Mouse (Mus musculus): ENCODE results near the gene Ranbp3l.
"Not testable (repeated sequence)": the region's sequence is repeated elsewhere in the genome, so short reads cannot be mapped to it uniquely, and the experiment has no call there.

Ranbp3l gene

GRCm38 (mm10) chr15:8967573-8968228, at the start of gene Ranbp3l:
Gene Ranbp3l, plus strand, starts transcription at chr15:8967949.
- DNase-seq: no peak

- DNase-seq: no peak
Observed at GRCm38 (mm10) chr15:8930061-8930460, 37.7 kb upstream of the Ranbp3l start.

- DNase-seq: no peak
Observed at GRCm38 (mm10) chr15:8936911-8937310, 30.8 kb upstream of the Ranbp3l start.

DNA sequence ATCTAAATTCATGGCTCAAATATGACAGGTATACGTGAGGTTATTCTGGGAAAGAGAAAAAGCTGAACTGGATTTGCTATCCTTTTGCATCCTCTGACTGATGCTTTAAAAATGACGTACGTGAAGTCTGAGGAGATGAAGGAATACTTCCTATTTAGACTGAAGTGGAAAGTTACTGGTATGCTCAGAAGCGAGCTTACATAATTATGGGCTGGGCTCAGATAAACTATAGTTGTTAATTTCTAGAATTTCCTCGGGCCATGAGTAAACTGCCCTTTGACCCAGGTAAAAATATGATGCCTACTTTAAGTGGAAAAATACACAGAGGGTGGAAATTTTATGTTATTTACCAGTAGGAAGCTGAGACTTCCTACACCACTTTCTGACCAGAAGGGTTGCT, 26.9 kb upstream of the Ranbp3l start:
- DNase-seq: no peak

DNA sequence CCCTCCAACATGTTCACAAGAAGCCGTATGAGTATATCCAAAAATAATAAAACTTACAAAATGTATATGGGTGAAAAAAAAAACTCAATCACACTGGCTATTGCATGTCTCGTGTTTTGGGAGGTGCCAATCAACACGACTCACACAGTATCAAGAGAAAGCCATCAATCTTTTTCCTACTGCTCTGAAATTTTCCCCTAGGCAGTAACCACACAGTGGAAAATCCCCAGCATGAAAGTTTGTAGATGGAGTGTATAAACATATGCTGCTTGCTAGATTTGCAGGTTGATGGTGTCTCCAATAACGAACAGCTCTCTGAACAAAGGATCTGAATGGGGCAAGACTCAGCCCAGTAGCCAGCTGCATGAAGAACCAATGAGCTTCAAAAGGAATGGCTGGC, 16.9 kb upstream of the Ranbp3l start:
- no peak for DNase-seq

GRCm38 (mm10) chr15:8963323-8963722, 4.4 kb upstream of the Ranbp3l start:
- no peak for DNase-seq

DNA sequence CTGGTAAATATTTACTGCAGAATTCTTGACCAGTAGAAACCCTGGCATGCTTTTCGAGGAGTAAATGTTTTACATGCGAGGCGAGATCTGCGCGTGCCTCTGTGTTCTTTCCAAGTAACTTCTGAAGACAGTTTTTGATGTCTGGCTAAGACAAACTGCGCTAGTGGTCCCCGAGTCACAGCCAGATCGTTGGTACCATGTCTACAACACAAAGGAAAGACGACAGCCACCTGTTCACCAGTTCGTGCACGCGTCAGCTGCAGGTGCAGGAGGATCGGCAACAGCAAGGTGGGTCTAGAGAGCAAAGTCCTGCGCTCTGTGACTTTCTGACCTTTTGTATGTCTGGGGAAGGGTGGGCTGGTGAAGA, 463 bp downstream of the Ranbp3l start:
- no peak for DNase-seq

- no peak for DNase-seq
Observed at GRCm38 (mm10) chr15:8969061-8969635, 1.4 kb downstream of the Ranbp3l start.

DNA sequence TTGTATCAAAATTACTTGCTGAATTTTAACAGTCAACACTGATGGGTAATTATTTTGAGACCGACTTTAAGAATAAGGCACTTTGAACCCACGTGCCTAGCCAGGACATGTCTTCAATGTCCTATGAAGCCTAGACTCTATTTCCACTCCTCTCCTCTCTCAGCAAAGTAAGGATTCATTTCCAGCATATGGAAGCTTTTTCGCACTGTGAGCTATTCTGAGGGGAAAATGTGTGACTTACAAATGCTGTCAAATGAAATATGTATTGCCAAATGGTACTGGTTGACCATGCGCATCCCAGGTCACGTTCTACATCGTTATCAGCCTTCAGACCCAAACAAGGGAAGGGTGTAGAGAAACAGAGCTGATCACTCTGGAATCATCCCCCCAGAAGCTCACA, 23.5 kb downstream of the Ranbp3l start:
- DNase-seq: no peak

GRCm38 (mm10) chr15:8991859-8992838, 24.4 kb downstream of the Ranbp3l start:
- no peak for DNase-seq

GRCm38 (mm10) chr15:8994608-8995277, 27.0 kb downstream of the Ranbp3l start:
- DNase-seq: no peak

- no peak for DNase-seq
Observed at GRCm38 (mm10) chr15:8995490-8995889, 27.7 kb downstream of the Ranbp3l start.

DNA sequence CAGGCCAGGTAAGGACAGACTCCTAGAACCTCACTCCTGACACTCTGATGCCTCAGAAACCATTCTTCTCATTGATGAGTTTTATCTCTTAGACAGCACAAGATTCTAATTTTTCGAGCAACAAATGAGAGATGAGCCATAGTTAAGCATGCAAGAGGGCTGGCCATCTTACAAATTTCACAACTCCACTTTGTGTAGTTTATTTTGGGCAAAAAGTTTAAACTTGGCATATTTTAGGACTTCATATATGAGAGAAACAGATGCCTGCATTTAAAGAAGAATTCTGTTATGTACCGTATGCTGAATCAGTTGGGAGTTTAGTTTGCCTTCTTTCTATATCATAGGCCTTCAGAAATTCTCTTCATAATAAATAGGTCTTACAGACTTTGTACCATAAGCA, 35.0 kb downstream of the Ranbp3l start:
- DNase-seq: no peak

- DNase-seq: no peak
Observed at GRCm38 (mm10) chr15:9009196-9009595, 41.4 kb downstream of the Ranbp3l start.

GRCm38 (mm10) chr15:9014541-9014940, 46.8 kb downstream of the Ranbp3l start:
- DNase-seq: no peak

DNA sequence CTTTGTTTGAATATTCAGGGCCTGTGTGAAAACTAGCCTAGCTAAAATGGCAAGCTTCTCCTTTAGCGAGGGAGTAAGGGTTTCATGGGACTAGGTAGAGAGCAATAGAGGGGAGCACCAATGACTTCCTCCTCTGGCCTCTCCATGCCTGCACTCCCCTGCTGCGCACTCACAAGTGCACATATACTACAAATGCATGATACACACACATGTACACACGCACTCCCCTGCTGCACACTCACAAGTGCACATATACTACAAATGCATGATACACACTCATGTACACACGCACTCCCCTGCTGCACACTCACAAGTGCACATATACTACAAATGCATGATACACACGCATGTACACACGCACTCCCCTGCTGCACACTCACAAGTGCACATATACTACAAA, 47.7 kb downstream of the Ranbp3l start:
- not testable (repeated sequence) for DNase-seq

- DNase-seq: no peak
Observed at GRCm38 (mm10) chr15:9055704-9056103, 88.0 kb downstream of the Ranbp3l start.

DNA sequence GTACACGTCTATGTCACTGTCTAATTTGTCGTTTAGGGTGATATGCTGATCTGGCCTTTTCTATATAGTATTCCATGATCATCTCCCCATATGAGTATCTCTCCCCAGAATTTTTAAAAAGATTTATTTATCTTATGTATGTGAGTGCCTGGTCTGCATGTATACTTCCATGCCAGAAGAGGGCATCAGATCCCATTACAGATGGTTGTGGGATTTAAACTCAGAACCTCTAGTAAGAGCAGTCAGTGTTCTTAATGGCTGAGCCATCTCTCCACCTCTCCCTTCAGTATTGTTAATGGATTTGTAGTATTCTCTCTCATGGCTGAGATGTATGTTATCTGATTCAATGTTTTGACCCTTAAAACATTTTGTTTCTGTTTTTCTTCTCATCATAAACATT, 92.1 kb downstream of the Ranbp3l start:
- no peak for DNase-seq

DNA sequence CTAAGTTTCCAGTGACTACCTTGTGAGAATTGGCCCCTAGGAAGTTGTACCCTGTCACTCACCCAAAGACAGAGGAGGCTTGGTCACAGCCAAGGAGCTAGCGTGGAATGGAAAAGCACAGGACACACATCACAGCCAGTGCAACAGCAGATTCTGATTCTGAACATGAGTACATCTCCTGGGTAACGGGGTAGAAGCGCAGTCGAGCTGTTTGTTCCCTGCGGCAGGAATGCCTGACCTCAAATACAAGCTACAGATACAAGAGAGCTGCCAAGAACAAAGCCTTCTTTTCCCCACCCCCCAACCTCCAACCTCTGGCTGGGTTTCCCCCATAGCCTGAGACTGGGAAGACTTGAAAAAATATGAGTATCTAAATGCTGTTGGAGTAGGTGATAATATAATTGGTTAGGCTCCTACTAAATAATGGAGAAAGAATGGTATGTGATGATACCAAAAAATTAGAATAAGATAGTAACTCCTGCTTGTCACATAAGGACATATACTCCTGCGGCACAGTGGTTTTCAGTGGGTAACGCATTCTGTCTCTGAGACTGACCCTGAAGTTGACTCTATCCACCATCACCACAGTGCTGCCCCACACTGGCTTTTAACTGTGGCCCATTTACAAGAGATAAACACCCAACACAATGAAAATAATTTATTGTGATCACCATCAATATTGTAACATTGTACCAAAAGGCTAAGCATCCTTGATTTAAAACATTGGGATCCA, 93.6 kb downstream of the Ranbp3l start:
- no peak for DNase-seq

- DNase-seq: no peak
Observed at GRCm38 (mm10) chr15:9068881-9069280, 101.1 kb downstream of the Ranbp3l start.

GRCm38 (mm10) chr15:9070353-9070752, 102.6 kb downstream of the Ranbp3l start:
- no peak for DNase-seq

- peak; percentile 94 to 95 for DNase-seq
Observed at GRCm38 (mm10) chr15:9070912-9071555, 103.3 kb downstream of the Ranbp3l start, which contains the start of gene Nadk2. Gene Nadk2, plus strand, starts transcription at chr15:9071260.

All from spleen, adult 18-20 months (tissue).